Mouse (Mus musculus): ENCODE measurements around the gene Cln6.

DNA sequence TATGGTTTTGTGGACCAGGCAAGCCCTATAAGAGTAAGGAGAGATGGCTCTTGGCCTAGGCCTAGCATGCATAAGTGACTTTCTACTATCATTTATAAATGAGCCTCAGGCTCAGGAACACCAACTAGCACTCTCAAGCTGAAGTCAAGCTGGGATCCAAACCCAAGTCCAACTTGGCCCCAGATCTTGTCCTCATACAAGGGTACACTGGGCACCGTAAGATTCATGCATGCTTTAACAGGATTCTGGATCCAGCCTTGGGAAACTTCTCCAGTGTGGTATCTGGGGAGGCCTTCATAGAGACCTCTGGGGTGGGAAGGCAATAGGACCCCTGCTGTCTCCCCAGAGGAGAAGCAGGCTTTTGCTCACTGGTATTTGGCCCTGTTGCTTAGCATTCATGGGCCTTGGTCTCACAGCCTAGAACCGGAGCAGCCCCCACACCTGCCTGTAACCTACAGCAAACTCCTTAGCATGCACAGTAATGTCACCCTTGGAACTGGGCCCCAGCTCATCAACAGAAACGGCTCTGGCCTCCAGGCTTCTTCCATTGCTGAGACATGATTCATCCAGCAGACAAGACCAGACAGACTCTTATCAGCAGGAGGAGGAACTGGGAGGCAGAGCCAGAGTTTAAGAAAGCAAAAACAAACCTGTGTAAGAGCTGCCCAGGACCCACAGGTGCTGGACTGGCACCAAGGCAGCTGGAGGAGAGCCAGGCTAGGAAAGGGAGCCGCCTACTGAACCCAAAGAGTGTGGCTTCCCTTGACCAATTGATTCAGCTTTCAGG lies 20.6 kb upstream of the Cln6 start:
- TF ChIP-seq CTCF (IDR thresholded peaks at IDR 0.05; ENCODE audit: borderline replicate concordance, insufficient read depth, low read length) (no peak), POLR2A (IDR thresholded peaks at IDR 0.05; ENCODE audit: low read depth, low read length) (no peak)
